Mouse (Mus musculus) layer of hippocampus, adult 8-10 months (tissue): ENCODE measurements at regions not wholly inside any gene's neighbourhood (a gene's known extent, or its start where the extent isn't known, plus 50 kb on each side); places are given as distances from the start of the nearest gene placed in this dataset.
"Not testable (repeated sequence)": the region's sequence is repeated elsewhere in the genome, so short reads cannot be mapped to it uniquely, and the experiment has no call there.

Experiments
- DNase-seq, 2 experiments: peaks; one replicate each; pipeline ENCODE4 v3.0.0; 2022; ENCODE audit warnings: low spot score in 2 of 2

DNA sequence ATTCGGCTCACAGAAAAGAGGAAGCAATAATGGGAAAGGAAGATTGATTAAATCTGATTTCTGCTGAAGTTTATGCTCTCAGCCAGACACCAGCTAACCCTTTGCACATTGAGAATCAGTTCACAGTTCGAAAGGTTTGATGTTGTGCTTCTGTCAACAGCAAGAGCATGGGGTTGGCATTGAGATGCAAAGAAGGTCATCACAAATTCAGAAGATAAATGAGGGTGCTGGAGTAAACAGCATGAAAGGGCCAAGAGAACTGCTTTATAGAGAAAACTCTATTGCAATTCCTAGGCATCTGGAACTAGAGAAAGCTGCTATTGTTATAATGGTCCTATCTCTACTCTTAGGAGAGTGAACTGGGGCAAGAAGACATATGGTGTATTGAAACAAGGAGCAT is 250.8 kb downstream of the Rab38 start:
- no peak for DNase-seq

DNA sequence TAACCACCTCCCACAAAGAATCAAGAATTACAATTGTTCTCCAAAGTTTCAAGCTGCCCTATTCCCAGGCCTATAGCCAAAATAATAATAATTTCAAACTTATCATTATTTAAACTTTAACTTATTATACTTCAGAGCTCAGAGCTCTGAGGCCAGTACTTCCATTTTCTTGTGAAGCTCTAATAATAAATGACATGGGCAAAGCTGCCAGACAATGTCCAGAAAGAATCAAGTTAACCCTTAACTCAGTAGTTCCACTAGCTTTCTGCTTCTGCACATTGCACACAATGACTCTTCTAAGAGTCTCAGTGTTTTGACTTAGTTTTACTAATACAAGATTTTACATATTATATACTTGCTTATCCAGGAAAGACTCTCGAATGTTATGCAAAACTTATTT is 291.0 kb downstream of the Rab38 start:
- not testable (repeated sequence) for DNase-seq

DNA sequence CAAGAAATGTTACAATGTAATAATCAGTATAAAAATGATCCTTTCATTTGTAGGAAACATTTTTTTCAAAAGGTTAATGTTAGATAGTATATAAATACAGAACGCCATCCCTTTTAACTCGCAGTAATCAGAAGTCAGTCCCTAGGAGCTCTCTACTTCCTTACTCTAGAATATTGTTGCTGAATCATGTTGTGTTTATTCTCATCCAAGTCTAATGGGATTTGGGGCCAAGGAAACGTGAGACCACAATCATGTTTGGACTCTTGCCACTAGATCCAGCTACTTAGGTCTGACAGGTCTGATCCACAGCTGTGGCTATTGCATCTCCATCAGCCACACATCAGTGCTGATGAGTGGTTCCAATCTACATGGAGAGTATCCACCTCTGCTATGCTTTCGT is 304.4 kb downstream of the Rab38 start:
- DNase-seq: no peak

DNA sequence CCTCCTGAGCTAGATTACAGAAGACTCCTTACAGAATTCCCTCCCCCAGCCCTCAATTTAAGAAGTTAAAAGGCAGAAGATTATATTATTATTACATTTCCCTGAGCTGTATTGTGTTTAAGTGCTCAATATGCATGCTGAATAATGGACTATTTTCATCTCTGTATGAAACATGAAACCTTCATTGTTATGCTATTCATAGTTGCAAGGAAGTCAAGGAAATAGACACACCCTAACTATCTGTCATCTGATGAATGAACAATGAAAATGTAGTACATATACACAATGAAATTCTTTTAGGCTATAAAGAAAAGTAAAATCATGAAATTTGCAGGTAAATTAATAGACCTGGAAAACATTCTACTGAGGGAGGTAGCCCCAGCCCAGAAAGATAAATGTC is 305.7 kb downstream of the Rab38 start:
- no peak for DNase-seq

DNA sequence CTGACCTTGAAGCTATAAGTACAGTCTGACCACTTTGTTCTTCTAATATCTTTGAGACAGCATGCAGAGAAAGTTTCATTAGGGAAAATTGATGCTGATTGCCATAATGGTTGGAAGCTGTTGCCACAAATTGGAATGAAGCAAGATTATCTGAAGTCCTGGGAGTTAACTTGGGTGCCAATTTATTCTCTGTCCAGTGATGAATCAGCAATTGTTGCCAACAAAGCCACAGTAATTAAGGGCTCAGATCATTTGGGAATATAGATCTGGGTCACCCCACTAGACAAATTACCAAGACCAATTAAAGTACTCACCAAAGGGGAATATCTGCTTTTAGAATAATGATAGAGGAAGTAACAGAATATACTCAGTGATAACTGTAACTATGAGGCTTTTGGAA is 347.3 kb downstream of the Rab38 start:
- no peak for DNase-seq

DNA sequence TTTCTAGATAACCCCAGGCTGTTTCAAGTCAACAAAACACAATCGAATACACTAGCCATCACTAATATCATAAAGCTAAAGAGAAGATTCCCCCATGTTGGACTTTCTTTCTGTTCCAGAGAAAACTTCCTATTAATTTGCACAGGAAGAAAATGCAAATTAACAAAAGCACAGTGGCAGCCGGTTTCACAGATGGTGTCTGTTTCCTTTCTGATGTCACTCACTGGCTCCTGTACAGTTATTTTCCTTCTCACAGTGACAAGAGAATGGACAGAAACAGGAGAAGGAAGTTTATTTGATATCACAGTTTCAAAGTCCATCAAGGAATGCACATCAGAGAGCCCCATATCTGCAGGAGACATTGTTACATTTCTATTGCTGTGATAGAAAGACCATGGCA is 352.8 kb downstream of the Rab38 start:
- peak; percentile 35 to 58 for DNase-seq

DNA sequence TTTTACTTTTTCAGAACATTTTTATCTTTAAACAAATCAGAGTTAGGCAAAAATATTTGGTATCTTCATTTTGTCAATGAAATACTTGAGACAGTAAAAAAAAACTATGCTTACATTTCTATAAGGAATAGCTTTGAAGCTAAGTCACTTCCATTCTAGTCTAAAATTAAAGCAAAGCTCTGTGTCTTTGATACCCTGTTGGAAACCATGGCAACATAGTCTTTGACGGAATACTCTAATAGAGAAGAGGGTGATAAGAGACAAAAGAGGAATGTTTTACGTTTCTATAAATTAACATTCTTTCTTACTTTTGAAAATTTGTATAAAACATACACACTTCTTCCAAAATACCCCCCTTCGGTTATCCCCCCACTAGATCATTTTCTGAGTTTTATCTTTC is 378.1 kb downstream of the Rab38 start:
- no peak for DNase-seq

DNA sequence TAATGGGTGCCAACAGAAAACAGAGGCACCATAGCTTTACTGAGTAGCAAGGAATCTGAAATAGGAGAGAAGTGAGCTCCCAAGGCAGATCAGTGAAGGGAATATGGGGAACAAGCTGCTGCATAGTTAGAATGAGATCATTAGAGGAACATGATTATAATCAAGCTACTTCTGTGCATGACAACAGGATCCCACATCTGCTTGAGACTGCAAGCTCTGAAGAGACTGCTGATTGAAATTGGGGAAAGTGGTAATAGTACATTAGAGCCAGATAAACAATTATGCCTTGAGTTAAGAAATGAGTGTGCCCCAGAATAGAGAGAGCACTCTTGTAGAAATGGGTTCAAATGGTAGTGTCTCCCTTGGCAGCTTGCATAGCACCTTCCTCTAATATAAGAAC is 380.1 kb downstream of the Rab38 start:
- DNase-seq: no peak

DNA sequence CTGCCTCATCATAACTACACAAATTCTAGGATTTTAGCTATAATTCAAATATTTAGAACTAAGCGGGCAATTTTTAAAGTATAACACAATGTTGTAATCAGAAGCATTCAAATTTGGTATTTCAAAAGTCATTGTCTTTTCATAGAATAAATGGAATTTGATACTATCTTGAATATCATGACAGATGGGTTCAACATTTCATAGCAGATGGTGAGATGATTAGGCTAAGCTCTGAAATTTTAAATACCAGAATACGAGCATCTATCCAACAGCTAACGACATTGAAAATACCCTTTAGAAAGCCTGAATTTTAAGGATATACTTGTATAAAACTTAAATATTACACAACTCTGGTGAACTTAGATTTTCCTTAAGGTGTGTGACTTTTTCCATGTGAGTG is 390.1 kb downstream of the Rab38 start:
- no peak for DNase-seq

DNA sequence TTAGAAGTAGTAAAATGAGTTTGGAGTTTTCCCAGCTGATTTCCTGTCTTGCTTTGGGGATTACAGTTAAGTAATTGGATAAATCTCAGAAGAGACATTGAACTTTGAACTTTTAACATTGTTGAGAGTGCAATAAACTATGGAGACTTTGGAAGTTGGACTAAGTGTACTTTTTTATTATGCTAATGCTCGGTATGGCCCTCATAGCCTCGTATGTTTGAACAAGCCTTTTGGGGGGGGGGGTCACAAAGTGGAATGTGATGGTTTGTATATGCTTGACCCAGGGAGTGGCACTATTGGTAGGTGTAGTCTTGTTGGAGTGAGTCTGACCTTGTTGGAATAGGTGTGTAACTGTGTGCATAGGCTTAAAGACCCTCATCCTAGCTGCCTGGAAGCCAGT is 396.4 kb downstream of the Rab38 start:
- no peak for DNase-seq

DNA sequence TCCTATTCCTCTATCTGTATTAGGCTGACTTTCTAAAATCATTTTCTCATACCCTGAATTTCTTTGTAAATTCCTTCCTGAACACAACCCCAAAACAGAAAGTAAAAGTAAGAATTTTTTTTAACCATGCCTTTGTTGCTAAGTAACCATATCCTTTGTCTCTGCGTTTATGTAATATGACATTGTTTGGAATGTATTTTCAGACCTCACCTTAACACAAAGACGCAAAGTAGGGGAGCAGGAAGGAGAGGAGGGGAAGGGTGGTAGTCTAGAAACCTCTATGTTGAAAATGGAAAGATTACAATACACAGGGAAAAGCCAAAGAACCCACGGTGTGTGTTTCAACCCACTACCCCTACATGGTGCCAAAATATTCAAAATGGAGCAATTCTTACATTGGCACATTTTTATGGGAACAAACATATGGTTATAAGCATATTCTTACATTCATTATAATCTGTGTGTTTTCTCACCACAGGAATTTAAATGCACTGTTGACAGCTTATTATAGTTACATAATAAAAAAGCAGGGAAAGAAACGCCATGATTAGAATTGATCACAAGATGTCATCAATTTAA is 418.0 kb downstream of the Rab38 start:
- no peak for DNase-seq
